Mouse (Mus musculus) adrenal gland (tissue): ENCODE data around the gene Ttc39b.

Source experiments
- intact Hi-C: fragments of 180-260 bp; cut with DNase I; formaldehyde crosslinking; loops from one replicate; pipeline ENCODE4 v1.15.1; 2025

The Ttc39b gene

GRCm38 (mm10) chr4:83318758-83319157 is 5.3 kb downstream of the Ttc39b start:
- intact Hi-C loops: no loop called here

- intact Hi-C loops: no loop called here
These were observed 6.2 kb downstream of the Ttc39b start for GRCm38 (mm10) chr4:83317826-83318348.

- intact Hi-C loops: no loop called here
These were observed 7.3 kb downstream of the Ttc39b start for GRCm38 (mm10) chr4:83316718-83317117.

DNA sequence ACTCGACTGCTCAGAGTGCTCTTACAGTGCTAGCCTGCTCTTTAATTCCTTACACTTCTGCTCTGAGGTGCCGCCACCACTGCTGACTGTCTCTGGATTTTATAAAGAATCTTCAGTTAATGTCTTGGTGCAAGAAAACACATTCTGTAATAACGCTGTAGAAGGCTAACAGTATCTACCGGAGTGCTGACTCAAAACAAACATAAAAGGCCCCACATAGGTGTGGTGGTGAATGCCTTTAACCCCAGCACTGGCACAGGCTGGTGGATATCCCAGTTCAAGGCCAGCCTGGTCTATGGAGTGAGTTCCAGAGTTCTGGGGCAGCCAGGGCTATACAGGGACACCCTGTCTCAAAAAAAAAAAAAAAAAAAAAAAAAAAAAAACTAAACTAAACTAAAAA is 8.1 kb downstream of the Ttc39b start:
- intact Hi-C loops: no loop called here

GRCm38 (mm10) chr4:83314922-83315881 is 8.9 kb downstream of the Ttc39b start:
- intact Hi-C loops: no loop called here

GRCm38 (mm10) chr4:83314261-83314793 is 9.7 kb downstream of the Ttc39b start:
- intact Hi-C loops: no loop called here

DNA sequence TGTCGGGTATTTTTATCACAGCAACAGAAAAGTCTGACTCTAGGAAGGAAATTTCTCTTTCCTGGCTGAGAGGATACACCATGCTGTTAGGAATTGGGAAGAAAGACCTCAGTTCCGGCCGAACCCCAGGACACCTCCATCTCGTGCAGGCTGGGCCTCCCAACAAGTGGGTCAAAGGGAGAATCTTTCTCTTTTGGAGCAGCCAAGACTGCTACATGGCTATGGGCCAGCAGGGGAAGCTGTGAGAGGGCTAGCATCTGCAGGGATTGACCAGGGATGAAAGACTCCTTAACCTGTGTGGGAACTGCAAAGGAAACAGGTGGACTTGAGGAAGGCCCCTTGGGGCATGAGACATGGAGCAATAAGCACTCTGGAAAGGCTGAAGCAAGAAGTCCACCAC is 11.7 kb downstream of the Ttc39b start:
- intact Hi-C loops: no loop called here

DNA sequence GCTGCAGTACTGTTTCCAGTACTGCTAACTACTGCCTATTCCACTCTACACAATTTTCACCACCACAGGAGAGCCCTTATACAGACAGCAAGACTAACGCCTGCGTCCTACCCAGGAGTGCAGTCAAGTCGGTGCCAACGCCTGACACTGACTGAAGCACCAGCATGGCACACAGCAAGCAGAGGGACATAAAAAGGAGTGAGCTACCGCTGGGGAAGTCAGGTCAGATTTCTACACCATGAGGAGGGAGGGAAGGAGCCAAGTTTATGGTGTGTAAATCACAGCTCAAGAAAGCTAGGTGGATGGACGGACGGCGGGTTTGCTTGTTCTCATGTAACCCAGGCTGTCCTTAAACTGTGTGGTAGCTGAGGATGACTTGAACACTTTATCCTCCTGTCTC is 12.6 kb downstream of the Ttc39b start:
- intact Hi-C loops: no loop called here

- intact Hi-C loops: no loop called here
These were observed 13.1 kb downstream of the Ttc39b start for GRCm38 (mm10) chr4:83310990-83311389.

DNA sequence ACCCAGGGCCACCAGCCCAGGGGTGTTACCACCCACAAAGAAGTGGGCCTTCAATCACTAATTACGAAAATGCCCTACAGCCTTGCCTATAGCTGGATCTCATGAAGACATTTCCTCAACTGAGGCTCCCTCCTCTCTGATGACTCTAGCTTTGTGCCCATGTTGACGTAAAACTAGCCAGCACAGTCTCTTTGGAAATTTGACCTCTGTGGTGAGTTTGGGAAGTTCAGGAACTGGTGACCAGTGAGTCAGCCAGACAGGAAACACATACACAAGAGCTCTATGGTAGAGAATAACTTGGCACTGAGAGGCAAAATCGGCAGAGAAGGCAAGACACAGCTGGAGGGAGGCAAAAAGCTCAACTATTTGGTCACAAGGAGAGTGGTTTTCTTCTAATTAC is 15.1 kb downstream of the Ttc39b start:
- intact Hi-C loops: loop anchor here (10.0 kb wide), 1 partner anchor 106 kb away; the partner anchor contains the start of gene Snapc3

DNA sequence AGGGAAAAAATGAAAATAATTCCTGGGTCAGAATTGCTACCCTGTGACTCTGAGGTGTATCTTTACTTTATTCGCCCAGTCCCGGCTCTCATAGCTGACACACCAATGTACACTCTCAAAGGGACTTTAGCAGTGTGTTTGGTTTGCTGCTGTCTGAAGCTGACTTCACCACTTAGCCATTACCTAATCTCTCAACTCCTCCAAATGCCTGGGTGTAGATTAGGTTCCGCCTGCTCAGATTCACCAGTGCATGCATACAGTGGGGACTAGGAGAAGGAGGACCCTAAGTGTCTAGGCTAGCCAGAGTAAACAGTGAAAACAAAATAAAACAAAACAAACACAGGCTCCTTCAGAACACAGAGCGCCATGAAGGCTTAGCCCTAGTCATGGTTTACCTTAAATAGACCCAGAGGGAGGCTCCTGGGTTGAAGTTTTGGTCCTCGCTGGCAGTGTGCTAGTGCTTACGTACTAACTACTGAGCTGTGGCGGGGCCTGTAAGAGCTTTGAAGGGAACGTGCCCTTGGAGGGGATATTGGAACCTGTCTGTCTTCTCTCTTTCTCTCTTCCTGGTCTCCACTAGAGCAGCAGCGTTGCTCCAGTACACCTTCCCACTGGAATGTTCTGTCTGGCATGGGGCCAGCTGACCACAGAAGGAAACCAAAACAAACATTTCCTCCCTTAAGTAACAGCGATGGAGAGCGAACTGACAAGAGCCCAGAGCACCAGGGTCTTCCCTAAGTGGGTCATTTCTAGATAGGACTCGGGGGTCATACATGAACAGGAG is 16.2 kb downstream of the Ttc39b start:
- intact Hi-C loops: loop anchor here (10.0 kb wide), 1 partner anchor 107 kb away; the partner anchor contains the start of gene Snapc3

GRCm38 (mm10) chr4:83306879-83307278 is 17.2 kb downstream of the Ttc39b start:
- intact Hi-C loops: loop anchor here (10.0 kb wide), 1 partner anchor 108 kb away; the partner anchor contains the start of gene Snapc3

GRCm38 (mm10) chr4:83305099-83305498 is 19.0 kb downstream of the Ttc39b start:
- intact Hi-C loops: loop anchor here (2.0 to 10.0 kb wide), 2 partner anchors 18 to 110 kb away; partner anchors contain the start of gene Snapc3

GRCm38 (mm10) chr4:83302887-83303827 is 20.9 kb downstream of the Ttc39b start:
- intact Hi-C loops: loop anchor here (5.0 to 10.0 kb wide), 2 partner anchors 41 to 112 kb away; partner anchors contain the start of gene Snapc3

DNA sequence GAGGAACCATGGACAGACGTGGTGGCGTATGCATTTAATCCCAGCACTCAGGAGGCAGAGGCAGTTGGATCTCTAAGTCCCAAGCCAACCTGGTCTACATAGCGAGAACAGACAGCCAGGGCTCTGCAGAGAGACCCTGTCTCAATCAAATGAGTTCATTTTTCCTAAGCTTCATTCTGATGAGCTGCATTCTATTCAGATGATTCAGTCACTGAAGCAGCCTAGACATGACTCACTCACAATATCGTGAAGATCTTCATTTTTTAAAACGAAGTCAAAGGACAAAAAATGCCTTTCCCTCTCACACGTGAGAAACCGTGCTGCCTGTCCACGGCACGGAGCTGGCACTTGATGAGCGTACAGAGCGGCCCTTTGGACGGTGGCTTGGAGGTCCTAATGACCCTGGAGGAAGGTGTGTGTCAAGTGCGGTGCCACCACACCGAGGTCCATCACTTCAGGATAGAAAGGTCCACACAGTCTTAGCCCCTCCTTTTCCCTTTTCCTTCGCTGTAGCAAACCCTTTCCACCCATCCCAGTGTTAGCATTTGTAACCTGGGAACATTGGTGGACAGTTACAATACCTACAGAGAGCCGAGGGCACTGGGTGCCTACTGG is 21.8 kb downstream of the Ttc39b start:
- intact Hi-C loops: loop anchor here (5.0 to 10.0 kb wide), 2 partner anchors 40 to 113 kb away; partner anchors contain the start of gene Snapc3

- intact Hi-C loops: loop anchor here (5.0 to 10.0 kb wide), 2 partner anchors 39 to 113 kb away; partner anchors contain the start of gene Snapc3
These were observed 22.3 kb downstream of the Ttc39b start for GRCm38 (mm10) chr4:83301713-83302112.

DNA sequence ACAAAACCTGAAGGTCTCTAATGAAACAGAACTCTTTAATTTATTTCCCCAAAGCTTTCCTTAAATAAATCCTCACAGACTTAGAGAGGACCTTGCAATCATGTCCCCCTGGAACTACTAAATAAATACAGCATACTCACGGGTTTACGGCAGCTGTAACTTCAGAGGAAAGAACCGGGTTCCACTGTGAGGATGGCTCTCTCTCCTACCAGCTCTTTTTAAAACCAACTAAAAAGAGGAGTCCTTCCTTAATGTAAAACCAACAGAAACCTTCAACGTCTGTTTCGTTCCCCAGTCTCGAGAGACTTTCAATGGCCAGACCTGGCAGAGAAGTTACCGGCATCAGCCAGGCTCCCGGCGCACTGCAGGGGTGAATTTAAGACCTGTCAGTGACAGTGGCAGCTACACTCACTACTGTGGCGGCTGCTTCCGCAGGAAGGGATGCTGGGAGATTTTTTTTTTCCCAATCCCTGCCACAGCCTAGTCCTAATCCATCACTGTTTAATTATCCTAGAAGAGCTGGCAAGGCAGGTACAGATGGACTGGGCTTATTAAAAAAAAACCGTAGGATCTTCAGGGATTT is 39.2 kb downstream of the Ttc39b start:
- intact Hi-C loops: no loop called here

DNA sequence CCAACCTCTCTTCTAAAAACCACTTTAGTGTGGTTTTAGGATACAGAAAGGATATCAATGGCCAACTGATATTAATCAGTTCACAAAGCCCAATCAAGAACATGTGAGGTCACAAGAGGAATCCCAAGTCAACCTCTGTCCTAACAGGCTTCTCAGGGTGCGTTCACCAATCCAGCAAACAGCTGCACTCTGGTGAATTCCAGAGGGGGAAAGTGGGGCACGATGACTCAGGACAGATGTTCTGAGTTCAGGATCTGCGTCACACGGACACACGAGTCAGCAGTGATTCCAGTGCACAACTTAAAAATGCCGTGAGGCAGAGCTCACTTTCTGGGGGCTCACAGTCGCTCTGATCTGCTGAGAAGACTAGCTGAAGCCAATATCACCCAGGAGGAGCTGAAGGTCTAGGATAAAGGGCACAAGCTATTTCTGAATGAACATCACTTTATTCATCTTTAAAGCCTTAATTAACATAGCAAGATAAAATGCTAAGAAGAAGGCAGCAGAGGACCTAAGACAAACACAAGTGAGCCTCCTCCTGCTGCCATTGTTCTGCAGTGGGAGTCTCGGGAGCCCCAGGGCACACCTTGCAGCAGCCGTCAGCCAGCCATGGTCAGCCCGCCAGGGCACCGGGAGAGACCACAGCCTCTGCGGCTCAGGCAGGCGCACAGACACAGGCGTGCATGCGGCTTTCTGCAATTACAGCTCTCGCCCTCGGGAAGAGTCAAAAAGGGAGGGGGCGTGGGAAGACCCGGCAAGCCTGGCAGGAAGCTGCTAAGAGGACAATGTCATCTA is 39.9 kb downstream of the Ttc39b start:
- intact Hi-C loops: no loop called here
